Comparison of ENCODE assay signal across 9 mouse cellular contexts in genomic region chr11:95231688-95232328, GRCm38 (mm10). TPM values are rescaled to one million over a fixed set of nuclear protein-coding genes. Genes with fewer than 3 reads are reported as not detected.
DNase-seq lines count a peak whose midpoint lies in the region; ATAC-seq and TF ChIP-seq lines count a peak whose summit lies in the region.
"Had no signal": no experiment of that assay in that cellular context is flagged by ENCODE, and none has a peak within 500 bp of the region (broad histone marks: within the 10 kb centered on the region; RNA-seq: fewer than 3 reads in every experiment).

No protein-coding gene starts in this region.

- H3K36me3 ChIP-seq in forebrain, embryonic 11.5 days (ENCODE audit: control insufficient read depth, insufficient read depth, low read length): no peaks in the 10 kb centered on the region
- no peaks in the 10 kb centered on the region for H3K36me3 ChIP-seq in heart, postnatal 0 days (replicated peaks; ENCODE audit: control insufficient read depth, insufficient read depth, low read length)
- no peaks in the 10 kb centered on the region for H3K36me3 ChIP-seq in lung, embryonic 16.5 days (ENCODE audit: control insufficient read depth, insufficient read depth, low read length)

- H3K9me3 ChIP-seq in forebrain, embryonic 11.5 days (ENCODE audit: control insufficient read depth, low read length): no peaks in the 10 kb centered on the region
- H3K9me3 ChIP-seq in heart, postnatal 0 days (replicated peaks; ENCODE audit: control insufficient read depth, low read length): no peaks in the 10 kb centered on the region
- no peaks in the 10 kb centered on the region for H3K9me3 ChIP-seq in lung, embryonic 16.5 days (ENCODE audit: control insufficient read depth, low read length)

- no peak overlapping the region for H3K4me3 ChIP-seq in forebrain, embryonic 11.5 days (ENCODE audit: low read depth, low read length)
- 0 out of 2 replicates have a peak overlapping the region, but pooled peaks have one; percentile 17 for H3K4me3 ChIP-seq in heart, postnatal 0 days (ENCODE audit: low read depth, low read length)
- peak overlapping the region; percentile 18; the same call in 1 of the 2 replicates for H3K4me3 ChIP-seq in lung, embryonic 16.5 days (ENCODE audit: low read length)

- 0 out of 2 replicates have a peak overlapping the region, but pooled peaks have one; percentile 16 for H3K9ac ChIP-seq in forebrain, embryonic 11.5 days (ENCODE audit: low read length)
- H3K9ac ChIP-seq in heart, postnatal 0 days (replicated peaks; ENCODE audit: low read depth, low read length): no peak overlapping the region
- H3K9ac ChIP-seq in lung, embryonic 16.5 days (ENCODE audit: low read length): 0 out of 2 replicates have a peak overlapping the region, but pooled peaks have one; percentile 32

- H3K27ac ChIP-seq in forebrain, embryonic 11.5 days (ENCODE audit: low read depth, low read length): no peak overlapping the region
- H3K27ac ChIP-seq in heart, postnatal 0 days (ENCODE audit: low read depth): no peak overlapping the region
- no peak overlapping the region for H3K27ac ChIP-seq in lung, embryonic 16.5 days (ENCODE audit: low read length)

- no peak for TF ChIP-seq EP300 in heart, postnatal 0 days (IDR thresholded peaks at IDR 0.05; ENCODE audit: low read depth)

- H3K4me2 ChIP-seq in forebrain, embryonic 11.5 days (ENCODE audit: low read depth, low read length, severe bottlenecking): peak overlapping the region; percentile 35
- H3K4me2 ChIP-seq in heart, postnatal 0 days (ENCODE audit: low read depth, low read length): peak overlapping the region; percentile 40
- peak overlapping the region; percentile 50 for H3K4me2 ChIP-seq in lung, embryonic 16.5 days (ENCODE audit: low read depth, low read length)

- TF ChIP-seq CTCF in brain, embryonic 14.5 days (IDR thresholded peaks at IDR 0.05; ENCODE audit: borderline replicate concordance, extremely low read depth, insufficient read depth, insufficient read length): peak; percentile 82
- TF ChIP-seq CTCF in heart, postnatal 0 days (IDR thresholded peaks at IDR 0.05; ENCODE audit: low read depth): peak; percentile 74

- TF ChIP-seq POLR2A in brain, embryonic 14.5 days (IDR thresholded peaks at IDR 0.05; ENCODE audit: borderline replicate concordance, extremely low read depth, insufficient read depth, insufficient read length, poor library complexity, severe bottlenecking): no peak

- 6% methylated on average over 24 of the region's 24 CpGs for WGBS in forebrain, embryonic 11.5 days
- 13% methylated on average over 23 of the region's 24 CpGs for WGBS in heart, postnatal 0 days
- 15% methylated on average over 19 of the region's 24 CpGs for WGBS in lung, embryonic 16.5 days

- peak; percentile 75 for DNase-seq in ES-CJ7 (ENCODE audit: low read depth, low spot score)
- DNase-seq in brain, embryonic 14.5 days (ENCODE audit: low read depth): peak; percentile 68
- peak; percentile 91 for DNase-seq in forebrain, embryonic 11.5 days (ENCODE audit: low spot score)
- DNase-seq in heart, postnatal 0 days (ENCODE audit: low spot score): peak; percentile 61
- peak; percentile 88 to 89 for DNase-seq in kidney, postnatal 4 days
- peak; percentile 76 for DNase-seq in ovary, postnatal 14 days (ENCODE audit: low spot score)
- DNase-seq in thymus, postnatal 0 days (ENCODE audit: low spot score): peak; percentile 67

- no peaks in the 10 kb centered on the region; the same call in 1 of the 2 replicates for H3K27me3 ChIP-seq in forebrain, embryonic 11.5 days (ENCODE audit: control insufficient read depth, insufficient read depth, low read length)
- H3K27me3 ChIP-seq in heart, postnatal 0 days (ENCODE audit: control insufficient read depth, insufficient read depth, low read length): peaks cover 22% of the 10 kb centered on the region; the same call in 1 of the 2 replicates
- no peaks in the 10 kb centered on the region for H3K27me3 ChIP-seq in lung, embryonic 16.5 days (ENCODE audit: control insufficient read depth, insufficient read depth, low read depth, low read length)

- H3K4me1 ChIP-seq in forebrain, embryonic 11.5 days (replicated peaks; ENCODE audit: control insufficient read depth, insufficient read depth, low read length): 0 out of 2 replicates have a peak, but pooled peaks cover 3% of the 10 kb centered on the region
- H3K4me1 ChIP-seq in heart, postnatal 0 days (ENCODE audit: control insufficient read depth, insufficient read depth): peaks cover 5% of the 10 kb centered on the region; the same call in 1 of the 2 replicates
- H3K4me1 ChIP-seq in lung, embryonic 16.5 days (replicated peaks; ENCODE audit: control insufficient read depth, insufficient read depth, low read length): peaks cover 3% of the 10 kb centered on the region

- peak; percentile 72; the same call in 1 of the 2 replicates for ATAC-seq in forebrain, embryonic 11.5 days (replicated peaks; ENCODE audit: low FRiP score)
- peak; percentile 81 for ATAC-seq in heart, postnatal 0 days (ENCODE audit: insufficient read depth, low read depth)
- ATAC-seq in lung, embryonic 16.5 days (ENCODE audit: low read depth): peak; percentile 71

RNA-seq across cellular contexts. Expression of gene Tac4, which starts 29.5 kb away (rescaled TPM):
- polyA plus RNA-seq in brain, embryonic 14.5 days (2012; rRNA removed): not detected in 2 replicates
- polyA plus RNA-seq in forebrain, embryonic 11.5 days (2014; fragmentation: Nextera tagmentation; extraction: Ambion mirVana): 0.29 TPM in 1 of 2 replicates, not detected in the other
- total RNA-seq in heart, postnatal 0 days (2014; rRNA removed; ENCODE audit: low replicate concordance): not detected in 2 replicates
- not detected in 2 replicates for polyA plus RNA-seq in heart, postnatal 0 days (2015; fragmentation: Nextera tagmentation; extraction: Ambion mirVana)
- polyA plus RNA-seq in lung, embryonic 16.5 days (2015; fragmentation: Nextera tagmentation; extraction: Ambion mirVana): not detected in 2 replicates
- polyA plus RNA-seq in thymus, postnatal 0 days (2015; fragmentation: Nextera tagmentation; extraction: Ambion mirVana): 0.21 and 0.27 TPM in 2 replicates
- total RNA-seq: layer of hippocampus, adult 18-20 months had no signal
